Mouse (Mus musculus) thymus, postnatal 36 days (tissue): ENCODE results near the gene Lect2.

ENCODE experiments used
- DNase-seq, 2 experiments: peaks; one replicate each; pipeline ENCODE4 v3.0.0; 2022; ENCODE audit warnings: mixed read lengths in 2 of 2

Lect2 gene

GRCm38 (mm10) chr13:56548401-56548800 lies at the start of gene Lect2:
Gene Lect2, minus strand, starts transcription at chr13:56548502.
- DNase-seq, result no peak

GRCm38 (mm10) chr13:56597296-56597695 lies 49.0 kb upstream of the Lect2 start:
- DNase-seq, result no peak

- DNase-seq, result no peak
Measured at GRCm38 (mm10) chr13:56595246-56595645, 46.9 kb upstream of the Lect2 start.

- no peak for DNase-seq
Measured at GRCm38 (mm10) chr13:56593961-56594391, 45.7 kb upstream of the Lect2 start.

- no peak for DNase-seq
Measured at GRCm38 (mm10) chr13:56593196-56593595, 44.9 kb upstream of the Lect2 start.

- DNase-seq, result no peak
Measured at GRCm38 (mm10) chr13:56591939-56592338, 43.6 kb upstream of the Lect2 start.

- DNase-seq, result no peak
Measured at GRCm38 (mm10) chr13:56591191-56591590, 42.9 kb upstream of the Lect2 start.

GRCm38 (mm10) chr13:56590202-56590601 lies 41.9 kb upstream of the Lect2 start:
- DNase-seq, result no peak

GRCm38 (mm10) chr13:56588454-56589117 lies 40.3 kb upstream of the Lect2 start:
- DNase-seq, result no peak

GRCm38 (mm10) chr13:56586046-56586445 lies 37.7 kb upstream of the Lect2 start:
- DNase-seq, result no peak

- no peak for DNase-seq
Measured at GRCm38 (mm10) chr13:56582720-56583119, 34.4 kb upstream of the Lect2 start.

- no peak for DNase-seq
Measured at GRCm38 (mm10) chr13:56581961-56582434, 33.7 kb upstream of the Lect2 start.

GRCm38 (mm10) chr13:56581512-56581911 lies 33.2 kb upstream of the Lect2 start:
- DNase-seq, result no peak

GRCm38 (mm10) chr13:56580450-56580849 lies 32.1 kb upstream of the Lect2 start:
- DNase-seq, result no peak

- no peak for DNase-seq
Measured at GRCm38 (mm10) chr13:56578097-56578496, 29.8 kb upstream of the Lect2 start.

- DNase-seq, result peak; percentile 63 to 70
Measured at GRCm38 (mm10) chr13:56575701-56576321, 27.5 kb upstream of the Lect2 start.

GRCm38 (mm10) chr13:56575074-56575473 lies 26.8 kb upstream of the Lect2 start:
- no peak for DNase-seq

GRCm38 (mm10) chr13:56571645-56572044 lies 23.3 kb upstream of the Lect2 start:
- no peak for DNase-seq

GRCm38 (mm10) chr13:56566336-56566735 lies 18.0 kb upstream of the Lect2 start:
- no peak for DNase-seq

GRCm38 (mm10) chr13:56563075-56563474 lies 14.8 kb upstream of the Lect2 start:
- peak; percentile 26 to 27 for DNase-seq

GRCm38 (mm10) chr13:56561129-56561528 lies 12.8 kb upstream of the Lect2 start:
- DNase-seq, result no peak

GRCm38 (mm10) chr13:56559841-56560370 lies 11.6 kb upstream of the Lect2 start:
- DNase-seq, result no peak

- no peak for DNase-seq
Measured at GRCm38 (mm10) chr13:56558811-56559210, 10.5 kb upstream of the Lect2 start.

GRCm38 (mm10) chr13:56556701-56557100 lies 8.4 kb upstream of the Lect2 start:
- DNase-seq, result no peak
